Mouse (Mus musculus): ENCODE data around the gene Ptpn18.

Ptpn18 gene

DNA sequence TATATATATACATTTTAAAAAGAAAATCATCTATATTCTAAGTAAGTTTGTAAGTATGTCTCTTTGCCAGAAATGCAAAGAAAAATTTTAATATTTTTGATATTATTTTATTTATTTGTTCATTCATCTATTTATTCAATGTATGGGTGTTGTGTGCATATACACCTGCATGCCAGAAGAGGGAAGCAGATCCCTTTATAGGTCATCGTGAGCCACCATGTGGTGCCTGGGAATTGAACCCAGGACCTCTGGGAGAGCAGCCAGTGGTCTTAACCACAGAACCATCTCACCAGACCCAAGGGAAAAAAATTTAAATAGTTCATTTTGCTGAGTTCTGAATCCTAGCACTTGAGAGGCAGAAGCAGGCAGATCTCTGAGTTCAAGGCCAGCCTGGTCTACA lies 58.7 kb downstream of the Ptpn18 start:
- no peak for DNase-seq

DNA sequence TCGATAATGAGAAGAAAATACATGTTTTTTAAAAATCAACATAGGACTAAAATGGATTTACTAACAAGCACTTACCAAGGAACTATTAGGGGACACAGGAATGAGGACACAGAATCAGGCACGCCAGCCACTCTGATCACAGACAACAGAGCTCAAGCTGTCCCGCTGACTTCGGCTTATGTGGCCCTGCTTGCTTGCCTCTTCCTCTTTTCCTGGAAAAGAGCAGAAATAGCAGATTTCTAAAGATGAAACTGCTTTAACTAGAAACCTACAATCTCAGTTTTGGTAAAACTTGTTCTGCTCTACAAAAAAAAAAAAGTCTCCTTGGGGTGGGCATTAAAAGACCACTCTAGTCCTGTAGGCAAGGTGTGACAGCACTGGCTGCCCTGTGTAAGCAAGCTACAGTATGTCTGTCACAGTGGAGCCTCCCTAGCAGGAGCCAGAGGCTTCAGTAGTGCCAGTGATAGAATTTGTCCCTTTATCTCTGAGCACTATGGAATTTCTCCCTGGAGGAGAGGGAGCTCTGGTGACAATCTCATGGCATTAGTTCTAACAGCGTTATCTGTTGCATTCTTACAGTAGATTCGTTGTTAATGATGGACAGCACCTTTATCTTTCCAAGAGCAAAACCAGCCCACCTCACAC lies 62.8 kb downstream of the Ptpn18 start:
- DNase-seq = no peak

DNA sequence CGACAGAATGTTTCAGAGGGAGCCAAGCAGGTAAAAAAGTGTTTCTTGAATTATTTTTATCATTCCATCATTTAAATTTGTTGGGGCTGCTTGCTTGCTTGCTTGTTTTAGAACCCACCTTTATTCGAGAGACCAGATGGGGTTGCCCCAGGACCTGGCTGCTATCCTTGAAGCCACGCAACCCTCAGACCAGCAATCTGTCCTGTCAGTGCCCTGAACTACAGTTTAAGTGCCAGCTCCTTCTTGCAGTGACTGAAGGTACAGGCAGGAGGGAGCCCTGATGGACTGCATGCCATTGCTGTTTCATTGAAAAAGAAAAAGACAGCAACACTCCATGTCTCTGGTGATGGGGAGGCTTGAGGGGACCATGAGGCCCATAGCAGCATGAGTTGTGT lies 63.3 kb downstream of the Ptpn18 start:
- no peak for DNase-seq

DNA sequence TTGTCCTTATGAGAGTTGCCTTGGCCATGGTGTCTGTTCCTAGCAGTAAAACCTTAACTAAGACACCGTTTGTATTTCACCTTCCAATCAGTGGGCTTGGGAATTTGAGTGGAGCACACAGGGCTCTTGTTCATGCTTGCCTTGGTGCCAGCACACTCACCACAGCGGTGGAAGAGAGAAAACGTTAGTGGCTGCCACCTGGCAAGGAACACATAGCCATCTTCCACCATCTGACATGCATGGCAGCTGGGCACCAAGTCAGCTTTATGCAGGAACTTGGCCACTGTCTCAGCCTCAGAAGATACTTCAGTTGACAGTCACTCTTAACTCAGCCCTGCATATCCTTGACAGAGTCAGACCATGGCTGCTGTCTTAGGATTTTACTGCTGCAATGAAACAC lies 64.1 kb downstream of the Ptpn18 start:
- no peak for DNase-seq

All from kidney, postnatal 10 days (tissue).